Mouse (Mus musculus) lung, postnatal 0 days (tissue): ENCODE measurements around the gene Gm525. TPM values are rescaled to one million over a fixed set of nuclear protein-coding genes. Genes with fewer than 3 reads are reported as not detected.
"Not testable (repeated sequence)": the region's sequence is repeated elsewhere in the genome, so short reads cannot be mapped to it uniquely, and the experiment has no call there.

Source experiments
- ATAC-seq: fragments of 200-750 bp; cut with Nextera tagmentation; 2 replicates; pipeline ENCODE4 v1.8.0; 2017; ENCODE audit warnings: moderate library complexity
- DNase-seq: peaks from one replicate; pipeline ENCODE4 v3.0.0-alpha.2; 2016; ENCODE audit warnings: low spot score
- H3K27ac ChIP-seq: fragments of 300-500 bp; sonication (generic); 2 replicates; pipeline ENCODE4 v1.5.1; 2014; ENCODE audit warnings: antibody characterized with exemption, mild to moderate bottlenecking, low read length, mixed read lengths
- H3K27me3 ChIP-seq: fragments of 300-500 bp; sonication (generic); replicated peaks from 2 replicates; pipeline ENCODE4 v1.6.1; 2014; ENCODE audit warnings: low read length, mixed read lengths; ENCODE audit not compliant: insufficient read depth
- H3K36me3 ChIP-seq: fragments of 300-500 bp; sonication (generic); 2 replicates; pipeline ENCODE4 v1.6.1; 2014; ENCODE audit warnings: low read length, mixed read lengths; ENCODE audit not compliant: insufficient read depth
- H3K4me1 ChIP-seq: fragments of 300-500 bp; sonication (generic); 2 replicates; pipeline ENCODE4 v1.6.1; 2014; ENCODE audit warnings: antibody characterized with exemption, low read depth, low read length, mixed read lengths; ENCODE audit not compliant: insufficient read depth
- H3K4me2 ChIP-seq: fragments of 300-500 bp; sonication (generic); replicated peaks from 2 replicates; pipeline ENCODE4 v1.6.1; 2014; ENCODE audit warnings: low read depth, mild to moderate bottlenecking, low read length, moderate library complexity, mixed read lengths
- H3K4me3 ChIP-seq: fragments of 300-500 bp; sonication (generic); 2 replicates; pipeline ENCODE4 v1.5.1; 2014; ENCODE audit warnings: low read depth, low read length
- H3K9ac ChIP-seq: fragments of 300-500 bp; sonication (generic); replicated peaks from 2 replicates; pipeline ENCODE4 v1.6.1; 2014; ENCODE audit warnings: low read depth, mild to moderate bottlenecking
- H3K9me3 ChIP-seq: fragments of 300-500 bp; sonication (generic); 2 replicates; pipeline ENCODE4 v1.6.1; 2016; ENCODE audit warnings: low read length, mixed read lengths
- CTCF ChIP-seq: IDR thresholded peaks from 2 replicates; pipeline ENCODE4 v1.5.1; 2016; ENCODE audit warnings: antibody characterized with exemption, mild to moderate bottlenecking
- EP300 ChIP-seq: IDR thresholded peaks from 2 replicates; pipeline ENCODE4 v1.6.1; 2016; ENCODE audit warnings: antibody characterized with exemption, mild to moderate bottlenecking, control low read depth
- WGBS: fragments of 180-500 bp; shearing (Covaris S2); extraction: QIAGEN DNeasy Blood & Tissue Kit; methylation state at CpG from one replicate; pipeline ENCODE4 v1.1.7; 2014; 5-methylcytosine and 5-hydroxymethylcytosine counted together
- polyA plus RNA-seq: library from polyadenylated mRNA; unstranded; fragments of >200 nt; fragmentation: Nextera tagmentation; extraction: Ambion mirVana; gene quantifications from 2 replicates; pipeline ENCODE4 v1.2.1, GENCODE M21; 2015

Gene Gm525
- polyA plus RNA-seq, 1 experiment from 2014 or later, result 0.25 TPM

DNA sequence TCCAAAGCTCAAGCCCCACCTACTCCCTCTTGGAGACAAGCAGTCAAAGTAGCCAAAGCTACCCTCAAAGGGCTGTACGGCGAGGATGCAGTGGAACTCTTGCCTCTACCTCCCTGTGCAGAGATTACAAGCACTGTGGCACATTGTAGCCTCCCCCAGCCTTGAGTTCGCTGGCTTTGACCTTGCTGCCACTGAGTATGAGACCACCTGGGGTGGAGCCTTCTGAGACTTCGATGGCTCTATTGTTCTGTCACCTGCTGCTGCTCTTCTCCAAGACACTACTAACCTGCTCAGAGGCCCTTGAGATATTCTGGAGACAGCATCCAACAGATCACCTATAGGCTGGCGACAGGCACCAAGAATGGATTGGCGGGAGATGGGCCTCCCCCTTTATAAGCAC is 43.1 kb upstream of the Gm525 start:
- peaks cover 9% of the 10 kb centered on the region; the same call in 1 of the 2 replicates for H3K4me1 ChIP-seq
- H3K27ac ChIP-seq, result no peak overlapping the region
- H3K4me2 ChIP-seq, result no peak overlapping the region
- DNase-seq (no peak), ATAC-seq (no peak)
- no peak overlapping the region for H3K9ac ChIP-seq
- no peaks in the 10 kb centered on the region for H3K36me3 ChIP-seq
- TF ChIP-seq EP300 (no peak), CTCF (no peak)
- 78% methylated on average over 6 of the region's 6 CpGs for WGBS
- no peaks in the 10 kb centered on the region for H3K9me3 ChIP-seq
- H3K27me3 ChIP-seq, result no peaks in the 10 kb centered on the region
- no peak overlapping the region for H3K4me3 ChIP-seq

DNA sequence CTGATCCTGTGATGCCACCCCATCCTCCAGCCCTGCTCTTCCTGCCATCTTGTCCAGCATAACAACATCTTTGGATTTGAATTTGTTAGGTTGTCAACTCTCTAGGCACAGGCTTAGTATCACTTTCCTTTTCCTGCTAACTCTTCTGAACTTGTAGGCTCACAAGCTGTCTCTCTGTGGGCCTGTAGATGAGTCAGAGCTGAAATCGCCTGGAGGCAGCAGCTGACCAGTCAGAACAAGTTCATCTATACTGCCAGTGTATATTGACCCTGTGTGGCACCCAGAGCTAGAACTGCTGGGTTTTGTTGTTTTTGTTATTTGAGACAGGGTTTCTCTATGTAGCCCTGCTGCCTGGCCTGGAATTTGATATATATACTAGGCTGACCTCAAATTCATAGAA is 42.5 kb upstream of the Gm525 start:
- ATAC-seq (no peak), DNase-seq (peak; percentile 7)
- no peak overlapping the region for H3K27ac ChIP-seq
- WGBS, result 84% methylated on average over 1 of the region's 1 CpGs
- H3K9ac ChIP-seq, result no peak overlapping the region
- H3K4me1 ChIP-seq, result peaks cover 6% of the 10 kb centered on the region; the same call in 1 of the 2 replicates
- no peak for TF ChIP-seq CTCF
- TF ChIP-seq EP300, result no peak
- no peak overlapping the region for H3K4me3 ChIP-seq
- no peaks in the 10 kb centered on the region for H3K36me3 ChIP-seq
- no peak overlapping the region for H3K4me2 ChIP-seq
- no peaks in the 10 kb centered on the region for H3K27me3 ChIP-seq
- no peaks in the 10 kb centered on the region for H3K9me3 ChIP-seq

GRCm38 (mm10) chr11:89034592-89034991 is 39.0 kb upstream of the Gm525 start:
- Histone ChIP-seq H3K27ac (no peak overlapping the region), H3K4me3 (no peak overlapping the region), H3K9me3 (no peaks in the 10 kb centered on the region), H3K27me3 (no peaks in the 10 kb centered on the region), H3K4me1 (no peaks in the 10 kb centered on the region), H3K4me2 (no peak overlapping the region), H3K9ac (no peak overlapping the region), H3K36me3 (no peaks in the 10 kb centered on the region)
- no peak for ATAC-seq
- TF ChIP-seq CTCF, result peak; percentile 30; the same call in 1 of the 2 replicates
- no peak for TF ChIP-seq EP300
- no peak for DNase-seq

- Histone ChIP-seq H3K9ac (no peak overlapping the region), H3K27me3 (no peaks in the 10 kb centered on the region), H3K9me3 (no peaks in the 10 kb centered on the region), H3K36me3 (peaks cover 4% of the 10 kb centered on the region; the same call in 1 of the 2 replicates), H3K4me3 (no peak overlapping the region), H3K27ac (no peak overlapping the region), H3K4me2 (no peak overlapping the region), H3K4me1 (no peaks in the 10 kb centered on the region)
- 63% methylated on average over 3 of the region's 3 CpGs for WGBS
- no peak for TF ChIP-seq CTCF
- peak; percentile 39; the same call in 1 of the 2 replicates for TF ChIP-seq EP300
- DNase-seq (peak; percentile 54), ATAC-seq (0 out of 2 replicates have a peak, but pooled peaks have one; percentile 12)
Measured at GRCm38 (mm10) chr11:89035552-89035951, 38.1 kb upstream of the Gm525 start.

DNA sequence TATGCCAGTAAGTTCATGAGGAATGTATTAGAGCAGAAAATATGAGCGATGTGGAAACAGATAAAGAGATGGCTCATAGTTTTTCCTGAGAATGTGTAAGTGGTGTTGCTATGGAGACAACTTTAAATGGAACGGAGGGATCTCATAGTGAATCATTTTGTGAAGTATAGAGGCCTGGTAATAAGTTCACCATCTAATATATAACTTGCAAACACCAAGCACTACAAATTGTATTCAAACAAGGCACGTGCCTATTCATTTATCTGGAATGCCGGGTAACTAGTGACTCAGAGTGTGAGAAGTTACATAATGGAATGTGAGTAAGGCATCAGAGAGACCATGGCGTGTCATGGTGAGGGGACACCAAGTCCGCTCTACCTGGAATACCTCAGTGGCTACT is 35.1 kb upstream of the Gm525 start:
- no peak overlapping the region for H3K4me2 ChIP-seq
- no peak overlapping the region for H3K9ac ChIP-seq
- WGBS, result 85% methylated on average over 6 of the region's 6 CpGs
- no peak overlapping the region for H3K4me3 ChIP-seq
- H3K4me1 ChIP-seq, result no peaks in the 10 kb centered on the region
- no peaks in the 10 kb centered on the region for H3K9me3 ChIP-seq
- no peak overlapping the region for H3K27ac ChIP-seq
- H3K27me3 ChIP-seq, result no peaks in the 10 kb centered on the region
- TF ChIP-seq EP300, result no peak
- TF ChIP-seq CTCF, result no peak
- ATAC-seq (no peak), DNase-seq (no peak)
- peaks cover 12% of the 10 kb centered on the region; the same call in 1 of the 2 replicates for H3K36me3 ChIP-seq

- 21% methylated on average over 3 of the region's 3 CpGs for whole genome bisulfite sequencing
- no peaks in the 10 kb centered on the region for H3K27me3 ChIP-seq
- peak; percentile 73 for DNase-seq
Measured at GRCm38 (mm10) chr11:89039325-89039724, 34.3 kb upstream of the Gm525 start.

DNA sequence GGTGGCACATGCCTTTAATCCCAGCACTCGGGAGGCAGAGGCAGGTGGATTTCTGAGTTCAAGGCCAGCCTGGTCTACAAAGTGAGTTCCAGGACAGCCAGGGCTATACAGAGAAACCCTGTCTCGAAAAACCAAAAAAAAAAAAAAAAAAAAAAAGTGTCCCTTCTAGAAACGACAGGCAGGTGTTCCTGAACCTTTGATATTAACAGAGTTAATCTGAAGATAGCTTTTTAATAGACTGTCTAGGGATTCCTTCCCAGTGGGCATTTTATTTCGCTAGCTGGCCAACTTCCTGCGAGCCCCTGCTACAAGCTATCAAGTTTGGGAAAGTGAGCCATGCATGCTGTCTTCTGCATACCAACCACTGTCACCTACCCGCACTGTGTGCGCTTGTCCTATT is 32.6 kb upstream of the Gm525 start:
- DNase-seq, H3K4me3 ChIP-seq, H3K4me1 ChIP-seq, H3K27ac ChIP-seq, ATAC-seq, H3K4me2 ChIP-seq, H3K27me3 ChIP-seq, H3K9me3 ChIP-seq, H3K9ac ChIP-seq: not testable (repeated sequence)
- WGBS, result 86% methylated on average over 6 of the region's 7 CpGs
- H3K36me3 ChIP-seq, result peaks cover 12% of the 10 kb centered on the region; the same call in 1 of the 2 replicates

More at GRCm38 (mm10) chr11:89039325-89039724, 34.3 kb upstream of the Gm525 start:
- Histone ChIP-seq H3K9me3 (no peaks in the 10 kb centered on the region), H3K4me3 (no peak overlapping the region), H3K4me1 (no peaks in the 10 kb centered on the region), H3K27ac (no peak overlapping the region), H3K9ac (no peak overlapping the region), H3K4me2 (no peak overlapping the region), H3K36me3 (peaks cover 12% of the 10 kb centered on the region; the same call in 1 of the 2 replicates)
- TF ChIP-seq CTCF (peak; percentile 97), EP300 (no peak)
- peak; percentile 47; the same call in 1 of the 2 replicates for ATAC-seq
